Mouse (Mus musculus) kidney, postnatal 0 days (tissue): ENCODE results near the gene Aff3. TPM values are rescaled to one million over a fixed set of nuclear protein-coding genes. Genes with fewer than 3 reads are reported as not detected.
A peak's percentile ranks its signal among the peaks of the same experiment; 100 is the strongest.

Experiments
- ATAC-seq: fragments of 200-750 bp; cut with Nextera tagmentation; replicated peaks from 2 replicates; pipeline ENCODE4 v1.8.0; 2017; ENCODE audit warnings: low read depth, moderate number of reproducible peaks, moderate TSS enrichment, moderate library complexity; ENCODE audit not compliant: low FRiP score
- DNase-seq: peaks from one replicate; pipeline ENCODE4 v3.0.0-alpha.2; 2016; ENCODE audit warnings: low spot score
- H3K27ac ChIP-seq: fragments of 300-500 bp; sonication (generic); 2 replicates; pipeline ENCODE4 v1.5.1; 2014; ENCODE audit warnings: mild to moderate bottlenecking
- H3K27me3 ChIP-seq: fragments of 300-500 bp; sonication (generic); 2 replicates; pipeline ENCODE4 v1.6.1; 2014; ENCODE audit warnings: low read length, mixed read lengths; ENCODE audit not compliant: insufficient read depth
- H3K36me3 ChIP-seq: fragments of 300-500 bp; sonication (generic); 2 replicates; pipeline ENCODE4 v1.6.1; 2014; ENCODE audit warnings: low read length, mixed read lengths; ENCODE audit not compliant: insufficient read depth
- H3K4me1 ChIP-seq: fragments of 300-500 bp; sonication (generic); replicated peaks from 2 replicates; pipeline ENCODE4 v1.6.1; 2014; ENCODE audit warnings: antibody characterized with exemption, low read length, mixed read lengths; ENCODE audit not compliant: insufficient read depth
- H3K4me2 ChIP-seq: fragments of 300-500 bp; sonication (generic); 2 replicates; pipeline ENCODE4 v1.6.1; 2014; ENCODE audit warnings: mild to moderate bottlenecking, low read length, moderate library complexity, mixed read lengths
- H3K4me3 ChIP-seq: fragments of 300-500 bp; sonication (generic); replicated peaks from 2 replicates; pipeline ENCODE4 v1.5.1; 2014; ENCODE audit warnings: low read depth, low read length
- H3K9ac ChIP-seq: fragments of 300-500 bp; sonication (generic); 2 replicates; pipeline ENCODE4 v1.6.1; 2014; ENCODE audit warnings: low read depth, low read length
- H3K9me3 ChIP-seq: fragments of 300-500 bp; sonication (generic); replicated peaks from 2 replicates; pipeline ENCODE4 v1.6.1; 2016; ENCODE audit warnings: low read length, inconsistent platforms, mixed read lengths
- CTCF ChIP-seq: IDR thresholded peaks from 2 replicates; pipeline ENCODE4 v1.5.1; 2016; ENCODE audit warnings: antibody characterized with exemption, low read depth, mild to moderate bottlenecking, moderate library complexity
- WGBS: fragments of 180-500 bp; shearing (Covaris S2); extraction: QIAGEN DNeasy Blood & Tissue Kit; methylation state at CpG from one replicate; pipeline ENCODE4 v1.1.7; 2014; 5-methylcytosine and 5-hydroxymethylcytosine counted together
- polyA plus RNA-seq: library from polyadenylated mRNA; unstranded; fragments of >200 nt; fragmentation: Nextera tagmentation; extraction: Ambion mirVana; gene quantifications from 2 replicates; pipeline ENCODE4 v1.2.1, GENCODE M21; 2015

The Aff3 gene
- 6.9 and 7.9 TPM in 2 replicates for polyA plus RNA-seq

DNA sequence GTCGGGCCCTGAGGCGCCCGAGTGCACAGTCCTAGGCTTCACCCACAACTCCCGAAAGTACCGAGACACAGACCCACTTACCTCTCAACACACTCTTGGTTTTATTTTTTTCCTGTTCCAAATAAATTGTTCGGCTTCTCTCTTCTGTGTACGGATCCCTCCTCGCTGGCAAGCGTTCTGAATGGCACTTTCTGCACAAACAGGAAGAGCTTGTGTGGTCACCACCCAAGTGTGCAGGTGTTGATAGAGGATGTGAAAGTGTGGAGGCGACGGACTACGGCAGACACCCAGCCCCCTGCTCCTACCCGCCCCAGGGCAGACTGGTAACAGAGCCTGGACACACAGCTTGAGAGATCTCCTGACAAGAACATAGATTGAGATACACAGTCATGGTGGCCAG lies at the start of gene Aff3:
TSS of gene Aff3 (minus strand) at position 179 of the 400 bp plus-strand sequence.
- Histone ChIP-seq H3K36me3 (no peaks in the 10 kb centered on the region), H3K4me1 (no peaks in the 10 kb centered on the region), H3K9me3 (no peaks in the 10 kb centered on the region), H3K4me3 (no peak within 1 kb of the TSS), H3K4me2 (no peak within 1 kb of the TSS), H3K27me3 (no peaks in the 10 kb centered on the region), H3K27ac (peak within 1 kb of the TSS; percentile 47; the same call in 1 of the 2 replicates), H3K9ac (no peak within 1 kb of the TSS)
- no peak for TF ChIP-seq CTCF
- WGBS = 72% methylated on average over 13 of the region's 13 CpGs
- no peak for ATAC-seq
- no peak for DNase-seq

DNA sequence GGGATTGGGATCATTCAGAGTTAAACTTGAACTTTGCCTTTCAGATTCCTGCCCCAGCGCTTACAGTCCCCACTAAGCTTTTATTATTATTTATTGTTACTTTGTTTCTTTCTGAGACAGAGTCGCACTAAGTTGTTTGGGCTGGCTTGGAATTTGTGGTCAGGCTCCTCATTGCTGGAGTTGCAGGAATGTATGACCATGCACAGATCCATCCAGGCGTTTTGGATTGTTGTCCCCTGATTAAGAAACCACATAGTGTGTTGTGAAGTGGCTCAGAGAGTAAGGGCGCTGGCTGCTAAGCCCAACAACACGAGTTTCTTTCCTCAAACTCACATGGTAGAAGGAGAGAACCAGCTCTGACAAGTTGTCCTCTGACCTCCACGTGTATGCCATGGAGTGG lies 35.9 kb upstream of the Aff3 start:
- DNase-seq (peak; percentile 84), ATAC-seq (no peak)
- H3K9me3 ChIP-seq = no peaks in the 10 kb centered on the region
- no peak for TF ChIP-seq CTCF
- no peak overlapping the region for H3K4me2 ChIP-seq
- H3K9ac ChIP-seq = no peak overlapping the region
- H3K27ac ChIP-seq = no peak overlapping the region
- 55% methylated on average over 6 of the region's 6 CpGs for WGBS
- H3K4me1 ChIP-seq = no peaks in the 10 kb centered on the region
- no peaks in the 10 kb centered on the region for H3K36me3 ChIP-seq
- H3K4me3 ChIP-seq = no peak overlapping the region
- no peaks in the 10 kb centered on the region for H3K27me3 ChIP-seq

DNA sequence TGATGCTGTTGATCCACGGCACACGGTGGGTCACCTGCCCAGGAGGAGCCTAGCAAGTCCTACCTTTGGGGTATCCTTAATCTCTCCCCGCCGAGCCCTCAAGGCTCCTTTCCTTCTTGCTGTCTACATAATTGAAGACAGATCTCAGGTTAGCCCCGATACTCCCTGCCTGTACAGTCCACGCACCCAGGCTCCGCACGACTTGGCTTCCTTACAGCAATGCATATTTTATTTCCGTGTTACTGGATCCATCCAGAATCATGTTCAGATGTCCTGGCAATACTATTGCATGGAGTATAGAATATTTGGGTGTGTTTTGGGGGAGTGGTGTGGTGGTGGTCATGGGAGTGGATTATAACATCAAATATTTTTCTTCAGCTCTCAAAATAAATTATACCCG lies 34.5 kb upstream of the Aff3 start:
- no peaks in the 10 kb centered on the region for H3K36me3 ChIP-seq
- no peaks in the 10 kb centered on the region for H3K9me3 ChIP-seq
- no peak overlapping the region for H3K4me2 ChIP-seq
- 77% methylated on average over 10 of the region's 10 CpGs for WGBS
- no peak for ATAC-seq
- H3K27me3 ChIP-seq = no peaks in the 10 kb centered on the region
- DNase-seq = no peak
- TF ChIP-seq CTCF = no peak
- no peak overlapping the region for H3K27ac ChIP-seq
- no peaks in the 10 kb centered on the region for H3K4me1 ChIP-seq
- no peak overlapping the region for H3K9ac ChIP-seq
- H3K4me3 ChIP-seq = no peak overlapping the region

DNA sequence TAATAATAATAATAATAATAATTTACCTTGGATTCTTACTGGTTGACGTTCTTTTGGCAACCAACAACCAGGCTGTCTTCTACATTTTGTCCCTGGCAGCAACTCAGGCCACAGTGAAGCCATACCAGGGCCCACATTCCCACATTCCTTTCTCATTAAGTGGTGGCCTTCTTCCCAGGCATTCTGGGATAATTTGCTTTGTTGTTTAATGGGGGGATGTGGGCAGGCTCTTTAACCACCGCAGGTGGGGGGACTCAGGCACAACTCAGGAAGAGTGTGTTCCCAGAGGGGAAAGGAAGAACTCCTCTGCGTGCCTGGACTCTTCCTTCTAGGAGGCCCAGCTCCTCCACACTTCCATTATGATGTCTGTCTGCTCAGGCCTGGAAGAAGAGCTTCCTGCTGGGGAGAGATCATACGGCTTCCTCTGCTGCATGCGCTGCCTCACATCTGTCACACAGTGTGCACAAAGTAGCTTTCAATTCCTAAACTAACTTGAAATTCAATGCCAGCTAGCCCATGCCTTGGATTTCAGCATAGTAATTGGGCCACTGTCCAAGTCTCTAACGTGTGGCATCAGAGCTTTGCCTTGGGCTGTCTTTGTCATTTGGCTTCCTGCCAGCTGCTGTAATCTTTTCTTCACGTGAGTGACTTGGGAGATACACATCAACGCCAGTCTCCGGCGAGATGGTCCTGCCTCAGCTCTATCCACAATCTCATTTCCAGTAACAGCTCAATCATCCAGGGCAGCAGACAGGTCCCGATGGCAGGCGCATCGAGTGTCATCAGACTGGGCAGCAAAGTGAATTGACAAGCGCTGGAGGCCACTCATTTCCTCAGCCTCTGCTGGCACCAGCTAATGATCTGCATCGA lies 31.3 kb upstream of the Aff3 start:
- Histone ChIP-seq H3K4me2 (no peak overlapping the region), H3K4me3 (no peak overlapping the region), H3K27ac (no peak overlapping the region), H3K9me3 (no peaks in the 10 kb centered on the region), H3K36me3 (no peaks in the 10 kb centered on the region), H3K27me3 (no peaks in the 10 kb centered on the region), H3K4me1 (no peaks in the 10 kb centered on the region), H3K9ac (no peak overlapping the region)
- DNase-seq (no peak), ATAC-seq (no peak)
- 51% methylated on average over 15 of the region's 15 CpGs for WGBS
- no peak for TF ChIP-seq CTCF

DNA sequence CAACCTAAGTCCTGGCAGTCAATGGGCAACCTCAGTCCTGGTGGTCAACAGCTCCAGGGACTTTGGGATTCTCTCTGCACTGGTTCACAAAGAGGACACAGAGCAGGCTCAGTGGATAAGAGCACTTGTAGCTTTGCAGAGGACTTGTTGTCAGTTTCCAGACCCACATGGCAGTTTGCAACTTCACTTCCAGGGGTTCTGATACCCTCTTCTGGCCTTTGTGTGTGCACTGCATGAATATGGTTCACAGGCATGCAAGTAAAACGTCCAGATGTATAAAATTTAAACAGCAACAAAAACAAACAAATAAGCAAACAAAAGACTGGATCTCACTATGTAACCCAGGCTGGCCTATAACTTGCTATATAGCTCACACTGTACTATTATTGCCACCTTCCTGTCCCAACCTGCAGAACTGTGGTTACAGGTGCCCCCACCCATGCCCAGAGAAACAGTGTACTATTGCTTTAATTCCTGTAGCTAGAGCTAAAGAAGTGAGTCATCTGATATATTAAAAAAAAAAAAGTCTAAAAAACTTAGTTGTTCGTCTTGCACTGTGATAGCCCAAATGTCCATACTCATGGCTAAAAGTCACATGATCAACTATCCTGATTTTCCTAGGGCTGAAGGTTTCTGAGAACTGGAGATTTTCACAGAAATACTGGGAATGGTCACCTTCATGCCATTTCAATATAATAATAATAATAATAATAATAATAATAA lies 30.5 kb upstream of the Aff3 start:
- no peaks in the 10 kb centered on the region for H3K36me3 ChIP-seq
- ATAC-seq (no peak), DNase-seq (no peak)
- no peaks in the 10 kb centered on the region for H3K4me1 ChIP-seq
- 63% methylated on average over 2 of the region's 2 CpGs for WGBS
- TF ChIP-seq CTCF = no peak
- H3K9me3 ChIP-seq = no peaks in the 10 kb centered on the region
- H3K27me3 ChIP-seq = no peaks in the 10 kb centered on the region
- no peak overlapping the region for H3K9ac ChIP-seq
- H3K27ac ChIP-seq = no peak overlapping the region
- no peak overlapping the region for H3K4me3 ChIP-seq
- H3K4me2 ChIP-seq = no peak overlapping the region

DNA sequence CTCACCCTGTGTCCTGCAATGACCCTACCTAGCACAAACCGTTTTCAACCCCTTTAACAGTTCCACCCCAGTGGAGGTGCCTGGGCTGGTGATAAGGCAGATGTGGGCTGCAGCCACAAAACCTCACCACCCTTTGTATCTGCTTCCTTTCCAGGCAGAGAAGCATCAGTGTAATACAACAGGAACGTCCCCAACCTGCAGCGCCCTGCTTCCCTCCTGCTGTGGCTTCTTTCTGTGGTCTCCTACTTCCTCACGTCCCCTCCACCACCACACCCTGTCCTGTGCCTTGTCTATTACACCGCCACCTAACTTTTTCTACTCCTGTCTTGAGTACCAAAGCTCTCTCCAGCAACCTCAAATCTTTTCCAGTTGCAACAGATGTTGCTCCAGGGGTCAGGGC lies 29.4 kb upstream of the Aff3 start:
- no peaks in the 10 kb centered on the region for H3K4me1 ChIP-seq
- no peak overlapping the region for H3K9ac ChIP-seq
- WGBS = 64% methylated on average over 5 of the region's 5 CpGs
- H3K4me3 ChIP-seq = no peak overlapping the region
- TF ChIP-seq CTCF = no peak
- no peak overlapping the region for H3K4me2 ChIP-seq
- H3K9me3 ChIP-seq = no peaks in the 10 kb centered on the region
- ATAC-seq (no peak), DNase-seq (no peak)
- no peaks in the 10 kb centered on the region for H3K27me3 ChIP-seq
- no peaks in the 10 kb centered on the region for H3K36me3 ChIP-seq
- no peak overlapping the region for H3K27ac ChIP-seq
